ENCODE assay signal across 16 mouse cellular contexts in genomic region chr5:39145658-39146057, GRCm38 (mm10).
DNase-seq lines count a peak whose midpoint lies in the region; ATAC-seq and TF ChIP-seq lines count a peak whose summit lies in the region.
"Had no signal": no experiment of that assay in that cellular context is flagged by ENCODE, and none has a peak within 500 bp of the region (broad histone marks: within the 10 kb centered on the region; RNA-seq: fewer than 3 reads in every experiment).

No protein-coding gene starts in this region.

- H3K4me1 ChIP-seq in heart, postnatal 0 days (ENCODE audit: control insufficient read depth, insufficient read depth) = 0 out of 2 replicates have a peak, but pooled peaks cover 11% of the 10 kb centered on the region
- peaks cover 10% of the 10 kb centered on the region for H3K4me1 ChIP-seq in midbrain, embryonic 10.5 days
- no peaks in the 10 kb centered on the region for H3K4me1 ChIP-seq in midbrain, embryonic 16.5 days (ENCODE audit: control insufficient read depth, insufficient read depth, low read length)
- H3K4me1 ChIP-seq in embryonic facial prominence, embryonic 13.5 days = peaks cover 6% of the 10 kb centered on the region; the same call in 1 of the 2 replicates
- H3K4me1 ChIP-seq: hindbrain, embryonic 12.5 days; liver, embryonic 13.5 days had no signal

- TF ChIP-seq EP300 in heart, postnatal 0 days (IDR thresholded peaks at IDR 0.05; ENCODE audit: low read depth) = no peak

- no peak for TF ChIP-seq CTCF in heart, postnatal 0 days (IDR thresholded peaks at IDR 0.05; ENCODE audit: low read depth)

- H3K9ac ChIP-seq in heart, postnatal 0 days (replicated peaks; ENCODE audit: low read depth, low read length) = no peak overlapping the region
- H3K9ac ChIP-seq in midbrain, embryonic 16.5 days (ENCODE audit: low read depth, low read length) = no peak overlapping the region
- no peak overlapping the region for H3K9ac ChIP-seq in embryonic facial prominence, embryonic 13.5 days
- H3K9ac ChIP-seq: hindbrain, embryonic 12.5 days; liver, embryonic 13.5 days; midbrain, embryonic 12.5 days had no signal

- no peak overlapping the region for H3K4me3 ChIP-seq in heart, postnatal 0 days (ENCODE audit: low read depth, low read length)
- no peak overlapping the region for H3K4me3 ChIP-seq in midbrain, embryonic 10.5 days
- no peak overlapping the region for H3K4me3 ChIP-seq in midbrain, embryonic 16.5 days (ENCODE audit: low read depth, low read length)
- no peak overlapping the region for H3K4me3 ChIP-seq in embryonic facial prominence, embryonic 13.5 days
- H3K4me3 ChIP-seq: hindbrain, embryonic 12.5 days; liver, embryonic 13.5 days; midbrain, embryonic 12.5 days had no signal

- H3K27ac ChIP-seq in heart, postnatal 0 days (ENCODE audit: low read depth) = no peak overlapping the region
- H3K27ac ChIP-seq in midbrain, embryonic 10.5 days (replicated peaks) = 0 out of 2 replicates have a peak overlapping the region, but pooled peaks have one; percentile 28
- H3K27ac ChIP-seq in midbrain, embryonic 16.5 days (ENCODE audit: low read length) = no peak overlapping the region
- no peak overlapping the region for H3K27ac ChIP-seq in embryonic facial prominence, embryonic 13.5 days
- H3K27ac ChIP-seq: hindbrain, embryonic 12.5 days; liver, embryonic 13.5 days; midbrain, embryonic 12.5 days; stomach, postnatal 0 days had no signal

- DNase-seq in heart, postnatal 0 days (ENCODE audit: low spot score) = peak; percentile 45
- no peak for DNase-seq in heart, adult 18-20 months
- no peak for DNase-seq in midbrain, embryonic 10.5 days (ENCODE audit: low spot score)
- DNase-seq in mesoderm, embryonic 11.5 days (ENCODE audit: low read depth, low spot score) = peak; percentile 17
- DNase-seq in thymus, postnatal 36 days = no peak
- DNase-seq: adrenal gland, adult 2 months; kidney, adult 18-20 months; liver, embryonic 13.5 days; lung, postnatal 10 days had no signal

- H3K36me3 ChIP-seq in heart, postnatal 0 days (replicated peaks; ENCODE audit: control insufficient read depth, insufficient read depth, low read length) = no peaks in the 10 kb centered on the region
- H3K36me3 ChIP-seq in midbrain, embryonic 10.5 days = no peaks in the 10 kb centered on the region
- no peaks in the 10 kb centered on the region for H3K36me3 ChIP-seq in midbrain, embryonic 16.5 days (ENCODE audit: control insufficient read depth, insufficient read depth, low read length)
- no peaks in the 10 kb centered on the region for H3K36me3 ChIP-seq in embryonic facial prominence, embryonic 13.5 days
- H3K36me3 ChIP-seq: hindbrain, embryonic 12.5 days; liver, embryonic 13.5 days; midbrain, embryonic 12.5 days had no signal

- 42% methylated on average over 2 of the region's 2 CpGs for WGBS in heart, postnatal 0 days
- 42% methylated on average over 2 of the region's 2 CpGs for WGBS in midbrain, embryonic 10.5 days
- 39% methylated on average over 2 of the region's 2 CpGs for WGBS in midbrain, embryonic 16.5 days
- WGBS in embryonic facial prominence, embryonic 13.5 days = 17% methylated on average over 2 of the region's 2 CpGs

- no peaks in the 10 kb centered on the region for H3K27me3 ChIP-seq in heart, postnatal 0 days (ENCODE audit: control insufficient read depth, insufficient read depth, low read length)
- no peaks in the 10 kb centered on the region for H3K27me3 ChIP-seq in midbrain, embryonic 10.5 days (ENCODE audit: low read depth, poor library complexity, severe bottlenecking)
- H3K27me3 ChIP-seq in midbrain, embryonic 16.5 days (ENCODE audit: control insufficient read depth, insufficient read depth, low read depth, low read length) = no peaks in the 10 kb centered on the region
- H3K27me3 ChIP-seq in embryonic facial prominence, embryonic 13.5 days = no peaks in the 10 kb centered on the region
- H3K27me3 ChIP-seq: CH12.LX; hindbrain, embryonic 12.5 days; liver, embryonic 13.5 days; midbrain, embryonic 12.5 days had no signal

- ATAC-seq in heart, postnatal 0 days (ENCODE audit: insufficient read depth, low read depth) = peak; percentile 30
- ATAC-seq in midbrain, embryonic 16.5 days = no peak
- peak; percentile 69; the same call in 1 of the 2 replicates for ATAC-seq in embryonic facial prominence, embryonic 13.5 days (ENCODE audit: insufficient number of reproducible peaks, insufficient read depth, low FRiP score, low TSS enrichment, low read depth)
- ATAC-seq: forebrain, embryonic 14.5 days had no signal

- H3K4me2 ChIP-seq in heart, postnatal 0 days (ENCODE audit: low read depth, low read length) = no peak overlapping the region
- H3K4me2 ChIP-seq in midbrain, embryonic 16.5 days (ENCODE audit: low read length) = no peak overlapping the region
- H3K4me2 ChIP-seq in embryonic facial prominence, embryonic 13.5 days = no peak overlapping the region
- H3K4me2 ChIP-seq: hindbrain, embryonic 12.5 days; liver, embryonic 13.5 days; midbrain, embryonic 12.5 days had no signal

- H3K9me3 ChIP-seq in heart, postnatal 0 days (replicated peaks; ENCODE audit: control insufficient read depth, low read length) = no peaks in the 10 kb centered on the region
- no peaks in the 10 kb centered on the region for H3K9me3 ChIP-seq in midbrain, embryonic 10.5 days (replicated peaks)
- H3K9me3 ChIP-seq in midbrain, embryonic 16.5 days (replicated peaks; ENCODE audit: control insufficient read depth, low read length, poor library complexity, severe bottlenecking) = no peaks in the 10 kb centered on the region
- no peaks in the 10 kb centered on the region for H3K9me3 ChIP-seq in embryonic facial prominence, embryonic 13.5 days
- H3K9me3 ChIP-seq: hindbrain, embryonic 12.5 days; liver, embryonic 13.5 days; midbrain, embryonic 12.5 days had no signal

Comparison
In these comparisons a context has a peak if more than half of its experiments do, and no peak if none do; other contexts are left out.
1. DNase-seq: peak in heart, postnatal 0 days (single experiment) and mesoderm, embryonic 11.5 days (single experiment); none in heart, adult 18-20 months (0 of 2), midbrain, embryonic 10.5 days (single experiment) and thymus, postnatal 36 days (0 of 2).